Mouse (Mus musculus) liver, adult (tissue): ENCODE data around the gene Gstcd.

Experiments used
- GATA4 ChIP-seq: IDR thresholded peaks from 2 replicates; pipeline ENCODE4 v1.6.1; 2014; ENCODE audit warnings: mild to moderate bottlenecking, low read length; ENCODE audit not compliant: insufficient replicate concordance

The Gstcd gene

GRCm38 (mm10) chr3:132964715-132965507 is 126.9 kb downstream of the Gstcd start:
- no peak for TF ChIP-seq GATA4

DNA sequence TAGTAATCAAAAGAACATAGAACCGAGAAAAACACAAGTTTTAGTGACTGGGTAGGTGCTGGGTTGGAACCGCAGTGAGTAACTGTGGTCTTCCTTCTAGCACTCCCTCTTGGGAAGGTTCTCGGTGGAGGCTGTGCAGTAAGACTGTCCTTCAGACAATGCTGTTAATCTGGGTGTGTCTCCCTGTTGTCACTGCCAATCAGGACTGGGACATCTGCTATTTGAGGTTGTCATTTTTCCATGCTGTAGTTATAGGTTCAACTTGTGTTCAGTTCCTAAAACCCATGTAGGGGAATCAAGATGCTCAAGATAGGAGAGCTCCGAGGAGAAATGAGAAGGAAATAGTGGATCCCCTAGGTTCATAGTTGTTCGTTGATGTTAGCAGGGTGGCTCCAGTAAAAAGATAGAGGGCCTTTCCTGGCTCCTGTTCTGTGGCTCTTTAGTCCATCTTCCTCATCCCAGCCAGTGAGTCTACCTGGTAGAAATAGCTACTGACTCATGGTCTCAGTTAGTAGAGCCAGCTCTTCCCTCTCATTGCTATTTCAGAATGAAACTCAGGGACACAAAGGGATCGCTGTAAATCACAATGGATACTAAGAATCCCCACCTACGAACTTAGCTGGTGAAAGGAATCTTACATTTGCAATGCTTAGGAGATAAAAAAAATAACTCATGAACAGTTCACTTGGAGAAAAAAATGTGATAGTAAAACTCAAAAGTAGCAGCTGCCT is 129.0 kb downstream of the Gstcd start:
- TF ChIP-seq GATA4 = no peak

DNA sequence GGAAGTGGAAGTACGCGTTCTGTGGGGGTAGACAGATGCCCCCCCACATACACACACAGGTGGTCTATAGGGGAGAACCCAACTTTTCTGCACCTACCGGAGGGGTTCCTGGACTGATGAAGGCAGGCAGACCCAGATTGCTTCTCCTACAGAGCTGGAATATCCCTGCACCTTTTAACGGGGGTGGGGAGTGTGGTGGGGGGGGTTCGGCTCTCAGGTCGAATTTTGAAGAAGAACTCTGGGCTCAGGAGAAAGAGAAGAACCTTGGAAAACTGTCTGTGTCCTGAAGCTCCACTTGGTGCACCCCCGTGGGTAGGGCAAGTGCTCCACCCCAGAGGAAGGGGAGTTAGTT is 141.3 kb downstream of the Gstcd start:
- TF ChIP-seq GATA4 = no peak

- TF ChIP-seq GATA4 = no peak
These were observed 141.9 kb downstream of the Gstcd start, which contains the start of gene Npnt for GRCm38 (mm10) chr3:132949791-132950528. Npnt (minus strand) TSS chr3:132950291.

DNA sequence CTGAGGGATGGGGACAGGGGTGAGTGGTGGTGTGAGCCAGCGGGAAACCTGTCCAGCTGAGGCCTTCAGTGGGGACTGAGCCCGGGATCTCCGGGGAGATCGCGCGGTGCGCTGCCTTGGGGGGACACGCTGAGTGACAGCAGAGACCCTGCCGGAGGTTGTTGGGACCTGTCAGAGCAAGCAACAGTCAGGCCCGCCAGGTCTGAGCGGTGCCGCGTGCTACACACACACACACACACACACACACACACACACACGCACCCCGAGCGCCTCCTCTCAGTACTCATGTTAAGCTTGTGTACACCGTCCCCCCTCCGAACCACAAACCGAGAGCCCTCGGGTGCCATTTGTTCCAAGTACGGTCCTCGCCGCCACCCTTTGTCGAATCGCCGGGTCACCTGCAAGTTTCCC is 142.4 kb downstream of the Gstcd start:
- TF ChIP-seq GATA4 = no peak

- TF ChIP-seq GATA4 = no peak
These were observed 143.5 kb downstream of the Gstcd start for GRCm38 (mm10) chr3:132948298-132948795.

GRCm38 (mm10) chr3:132946086-132946485 is 145.7 kb downstream of the Gstcd start:
- TF ChIP-seq GATA4 = no peak

DNA sequence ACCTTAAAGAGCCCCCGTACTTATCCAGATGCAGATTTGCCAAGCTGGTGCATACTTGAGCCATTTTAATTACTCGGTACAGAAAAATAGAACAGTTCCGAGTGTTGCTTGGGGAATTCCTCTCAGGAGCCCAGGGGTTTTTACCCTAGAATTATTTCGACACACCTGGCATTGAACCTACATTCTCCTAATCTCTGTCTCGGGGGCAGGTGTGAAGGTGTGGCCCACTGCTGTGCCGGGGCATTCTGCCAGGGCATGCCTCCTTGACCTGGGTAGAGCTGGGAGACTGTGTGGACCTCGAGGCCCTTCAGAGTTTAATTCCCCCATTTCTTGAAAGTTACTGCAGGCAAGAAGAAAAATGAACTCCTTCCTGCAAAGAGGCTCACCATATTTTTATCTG is 146.2 kb downstream of the Gstcd start:
- TF ChIP-seq GATA4 = no peak

- TF ChIP-seq GATA4 = no peak
These were observed 147.2 kb downstream of the Gstcd start for GRCm38 (mm10) chr3:132944609-132945008.

DNA sequence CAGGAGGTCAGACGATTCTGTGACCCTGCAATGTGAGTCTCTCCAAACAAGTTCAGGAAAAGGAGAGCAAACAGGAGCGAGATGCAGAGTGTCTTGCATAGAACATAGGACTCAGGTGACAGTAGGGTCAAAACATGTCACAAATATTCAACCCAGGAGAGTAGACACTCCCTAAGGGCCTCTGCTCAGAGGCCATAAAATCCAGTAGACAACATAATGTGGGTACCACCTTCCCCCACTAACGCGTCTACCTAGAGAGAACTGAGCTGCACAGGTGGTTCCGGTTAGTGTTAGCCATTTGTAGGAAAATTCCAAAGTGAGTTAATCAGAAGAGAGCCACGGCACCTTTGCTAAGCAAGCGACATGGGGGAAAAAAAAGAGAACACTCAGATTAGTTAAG is 147.6 kb downstream of the Gstcd start:
- TF ChIP-seq GATA4 = no peak

- TF ChIP-seq GATA4 = no peak
These were observed 149.1 kb downstream of the Gstcd start for GRCm38 (mm10) chr3:132942778-132943177.

DNA sequence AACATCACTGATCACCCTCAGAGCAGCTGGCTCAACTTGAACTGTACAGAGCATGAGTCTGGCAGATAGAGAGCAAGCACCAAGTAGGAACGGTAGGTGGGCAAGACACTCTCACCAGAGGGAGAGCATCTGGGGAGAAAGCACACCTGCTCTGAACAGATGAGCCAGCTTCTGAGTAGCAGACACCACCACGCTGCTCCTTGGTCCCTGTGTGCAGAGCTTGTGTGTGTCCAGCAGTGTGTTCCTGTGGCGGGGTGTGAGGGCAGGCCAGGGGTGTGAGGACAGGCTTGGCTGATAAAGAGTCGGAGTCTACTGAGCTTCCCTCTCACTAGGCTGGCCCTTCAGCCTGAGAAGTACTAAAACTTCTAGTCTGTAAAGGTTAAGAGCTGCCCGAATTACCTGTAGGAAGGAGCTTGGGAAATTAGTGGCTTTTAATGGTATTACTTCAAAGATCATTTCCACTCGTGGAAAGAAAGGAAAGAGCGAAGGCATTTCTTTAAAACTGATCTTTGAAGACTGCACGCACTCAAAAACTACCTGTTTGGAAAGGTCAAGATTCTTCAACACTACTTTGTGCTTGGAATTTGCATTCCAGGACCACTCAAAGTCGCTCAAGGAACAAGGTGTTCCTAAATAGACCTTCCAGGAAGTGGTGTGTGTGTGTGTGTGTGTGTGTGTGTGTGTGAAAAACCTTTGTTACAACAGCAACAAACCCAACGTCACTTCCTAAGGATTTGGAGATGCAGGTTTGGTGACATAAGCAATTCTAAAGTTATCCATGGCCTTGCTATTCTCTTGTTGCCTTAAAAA is 151.4 kb downstream of the Gstcd start:
- TF ChIP-seq GATA4 = no peak

DNA sequence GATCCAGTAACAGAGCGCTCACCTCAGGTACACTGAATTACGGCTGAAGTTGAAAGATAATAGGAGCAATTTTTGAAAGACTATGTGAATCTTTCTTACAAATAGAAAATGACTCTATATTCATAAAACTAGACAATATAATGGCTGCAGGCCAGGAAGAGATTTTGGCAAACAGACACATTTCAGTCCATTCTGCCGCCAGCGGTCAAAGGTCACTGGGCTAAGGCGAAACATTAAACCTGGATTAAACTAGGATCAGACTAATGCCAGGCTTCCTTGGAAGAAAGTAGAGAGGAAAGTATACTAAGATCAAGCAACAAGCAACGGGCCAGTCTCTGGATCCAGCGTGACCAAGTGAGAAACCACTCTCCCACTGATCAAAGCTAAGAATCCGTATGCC is 152.8 kb downstream of the Gstcd start:
- TF ChIP-seq GATA4 = no peak

DNA sequence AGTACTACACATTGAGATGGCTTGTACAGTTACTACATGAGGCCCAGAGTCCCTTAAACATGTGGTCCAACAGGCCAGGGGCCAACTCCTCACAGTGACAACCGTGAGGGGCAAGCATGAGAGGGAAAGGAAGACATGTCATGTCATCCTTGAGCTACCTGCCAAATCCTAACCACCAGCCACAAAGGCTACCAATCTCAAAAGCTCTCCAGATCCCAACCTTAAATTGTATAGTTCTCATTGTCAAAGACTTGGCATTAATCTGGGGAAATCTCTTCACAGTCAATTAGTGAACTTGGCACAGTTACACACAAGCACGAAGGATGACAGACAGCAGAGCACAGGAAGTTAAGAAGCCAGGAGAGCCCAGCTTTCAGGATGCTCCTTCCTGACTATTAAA is 157.2 kb downstream of the Gstcd start:
- no peak for TF ChIP-seq GATA4
